Mouse (Mus musculus) embryonic fibroblast, embryonic 13.5 days (primary cell): ENCODE data around the gene Mylk.

Experiments
- CTCF ChIP-seq: IDR thresholded peaks from 2 replicates; pipeline ENCODE4 v1.5.1; 2011; ENCODE audit warnings: mild to moderate bottlenecking, control low read depth, low read length, moderate library complexity, borderline replicate concordance; ENCODE audit not compliant: insufficient read depth
- POLR2A ChIP-seq: IDR thresholded peaks from 2 replicates; pipeline ENCODE4 v1.6.1; 2011; ENCODE audit warnings: low read depth, mild to moderate bottlenecking, control low read depth, low read length, moderate library complexity

GRCm38 (mm10) chr16:35022242-35023137, 277.5 kb downstream of the Mylk start, which contains the start of gene Hacd2:
- TF ChIP-seq CTCF (no peak), POLR2A (peak; percentile 82)
